Mouse (Mus musculus) left cerebral cortex, postnatal 4 days (tissue): ENCODE measurements around the gene Jmjd6. TPM values are rescaled to one million over a fixed set of nuclear protein-coding genes. Genes with fewer than 3 reads are reported as not detected.

Experiments
- DNase-seq: peaks from one replicate; pipeline ENCODE4 v3.0.0-alpha.2; 2022
- intact Hi-C: fragments of 180-260 bp; cut with DNase I; formaldehyde crosslinking; loops from one replicate; pipeline ENCODE4 v1.15.1; 2025
- total RNA-seq, 2 experiments: library from RNA; stranded (reverse); gene quantifications; 2 replicates each; pipeline ENCODE4 v1.2.3; 2021

The Jmjd6 gene
- 10 to 100 TPM; 35.7 to 39.9 TPM for total RNA-seq

- DNase-seq = peak; percentile 98
- intact Hi-C loops = no loop called here
These were observed at the start of gene Jmjd6, which contains the start of gene Mettl23 for GRCm38 (mm10) chr11:116843261-116844233. Gene Jmjd6 (minus strand): TSS chr11:116843449. Gene Mettl23 (plus strand): TSS chr11:116843278.

GRCm38 (mm10) chr11:116887136-116887535 lies 43.9 kb upstream of the Jmjd6 start:
- DNase-seq = no peak

DNA sequence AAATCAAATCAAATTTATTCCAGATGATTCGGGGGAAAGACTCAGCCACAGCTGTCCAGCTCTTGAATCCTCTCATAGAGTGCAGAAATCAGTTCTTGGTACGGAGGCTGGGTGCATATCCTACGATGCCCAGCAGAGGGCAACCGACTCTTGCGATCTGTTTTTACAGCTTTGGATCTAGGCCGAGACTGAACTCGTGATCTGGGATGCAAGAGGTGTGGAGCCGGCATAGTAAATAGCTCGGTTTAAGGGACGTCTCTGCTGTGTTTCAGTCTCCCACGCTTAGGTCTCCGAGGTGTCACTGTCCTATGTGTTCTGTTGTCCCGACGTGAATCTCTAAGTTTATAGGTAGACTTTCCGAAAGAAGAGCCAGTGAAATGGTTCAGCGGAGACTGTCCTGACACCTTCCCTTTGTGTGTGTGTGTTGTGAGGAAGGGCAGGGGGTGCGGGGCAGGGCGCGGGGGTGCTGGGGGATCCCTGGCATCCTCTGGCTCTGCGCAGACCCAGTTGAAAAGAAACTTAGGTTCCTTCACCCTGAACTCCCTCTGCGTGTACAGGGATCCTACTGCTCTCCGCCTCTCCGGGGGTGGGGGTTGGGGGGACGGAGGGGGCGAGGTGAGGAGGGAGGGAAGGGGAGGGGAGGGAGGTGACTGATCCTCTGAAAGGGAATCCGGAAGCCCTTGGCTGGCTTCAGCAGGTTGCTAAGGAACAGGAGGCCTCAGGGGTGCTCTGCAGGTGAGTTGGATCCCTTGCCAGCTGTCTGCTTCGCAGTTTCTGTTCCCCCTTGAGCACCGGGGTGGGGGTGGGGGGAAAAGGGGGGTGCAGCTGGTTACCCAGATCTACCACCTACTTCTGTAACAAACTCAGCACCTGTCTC lies 42.3 kb upstream of the Jmjd6 start:
- peak; percentile 84 for DNase-seq
- intact Hi-C loops = loop anchor here (5.0 to 10.0 kb wide), 2 partner anchors 172 to 289 kb away; no protein-coding TSS in a partner anchor

More at GRCm38 (mm10) chr11:116887136-116887535, 43.9 kb upstream of the Jmjd6 start:
- intact Hi-C loops = loop anchor here (5.0 to 10.0 kb wide), 2 partner anchors 170 to 288 kb away; no protein-coding TSS in a partner anchor

DNA sequence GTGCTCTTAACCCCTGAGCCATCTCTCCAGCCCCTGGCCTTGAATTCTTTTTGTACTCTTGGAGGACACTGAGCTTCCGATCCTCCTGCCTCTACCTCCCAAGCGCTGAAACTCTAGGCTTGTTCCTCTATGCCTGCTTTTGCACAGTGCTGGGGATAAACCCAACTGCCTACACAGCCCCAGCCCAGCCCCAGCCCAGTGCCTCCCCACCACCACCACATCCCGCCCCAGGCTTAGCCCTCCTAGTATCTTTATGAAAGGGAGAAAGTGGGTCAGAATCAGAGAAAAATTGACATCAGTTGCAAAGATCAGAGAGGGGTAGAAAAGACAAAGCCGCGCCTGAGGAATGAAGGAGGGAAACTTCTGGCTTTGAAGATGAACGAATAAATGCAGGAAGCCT lies 40.8 kb upstream of the Jmjd6 start:
- DNase-seq = no peak
- intact Hi-C loops = loop anchor here (10.0 kb wide), 1 partner anchor 291 kb away; no protein-coding TSS in a partner anchor

- DNase-seq = no peak
- intact Hi-C loops = loop anchor here (10.0 kb wide), 1 partner anchor 292 kb away; no protein-coding TSS in a partner anchor
These were observed 39.2 kb upstream of the Jmjd6 start for GRCm38 (mm10) chr11:116882446-116882845.

GRCm38 (mm10) chr11:116881440-116881839 lies 38.2 kb upstream of the Jmjd6 start:
- no peak for DNase-seq
- intact Hi-C loops = loop anchor here (10.0 kb wide), 1 partner anchor 293 kb away; no protein-coding TSS in a partner anchor

DNA sequence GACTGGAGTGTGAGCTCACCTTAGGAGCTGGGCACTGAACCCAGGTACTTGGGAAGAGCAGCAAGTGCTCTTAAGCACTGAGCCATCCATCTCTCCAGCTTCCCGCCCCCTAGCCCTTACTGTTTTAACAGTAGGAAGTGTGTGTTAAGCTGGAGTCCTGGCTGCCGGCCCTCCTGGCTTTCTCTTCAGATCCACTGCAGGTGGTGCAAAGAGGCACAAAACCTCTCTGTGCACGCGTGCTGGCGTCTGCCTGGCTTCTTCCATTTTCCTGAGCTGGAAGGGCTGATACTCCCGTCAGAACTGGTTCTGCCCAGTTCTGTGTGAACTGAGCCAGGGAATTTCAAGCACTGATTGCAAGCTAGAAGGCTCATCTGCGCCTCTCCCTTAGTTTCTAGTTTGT lies 37.6 kb upstream of the Jmjd6 start:
- intact Hi-C loops = loop anchor here (10.0 kb wide), 1 partner anchor 294 kb away; no protein-coding TSS in a partner anchor
- peak; percentile 46 for DNase-seq

GRCm38 (mm10) chr11:116878454-116878853 lies 35.2 kb upstream of the Jmjd6 start:
- intact Hi-C loops = no loop called here
- DNase-seq = peak; percentile 16

- DNase-seq = no peak
- intact Hi-C loops = no loop called here
These were observed 30.7 kb upstream of the Jmjd6 start for GRCm38 (mm10) chr11:116873987-116874386.

- intact Hi-C loops = no loop called here
- no peak for DNase-seq
These were observed 28.3 kb upstream of the Jmjd6 start for GRCm38 (mm10) chr11:116871538-116871937.

DNA sequence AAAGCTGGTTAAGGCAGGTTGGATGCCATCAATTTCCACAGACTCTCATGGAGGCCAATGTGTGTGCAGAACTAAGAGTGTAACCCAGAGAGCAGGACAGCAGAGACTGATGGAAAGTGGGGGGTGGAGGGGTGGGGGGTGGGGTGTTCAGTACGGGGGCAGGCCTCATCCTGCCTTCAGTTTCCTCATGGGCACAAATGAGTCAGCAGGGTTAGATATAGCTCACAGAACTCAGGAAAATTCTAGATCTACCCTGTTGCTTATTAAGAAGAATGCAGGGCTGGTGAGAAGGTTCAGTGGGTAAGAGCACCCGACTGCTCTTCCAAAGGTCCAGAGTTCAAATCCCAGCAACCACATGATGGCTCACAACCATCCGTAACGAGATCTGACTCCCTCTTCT lies 26.4 kb upstream of the Jmjd6 start:
- no peak for DNase-seq
- intact Hi-C loops = no loop called here

- intact Hi-C loops = no loop called here
- DNase-seq = no peak
These were observed 26.0 kb upstream of the Jmjd6 start for GRCm38 (mm10) chr11:116869223-116869622.

DNA sequence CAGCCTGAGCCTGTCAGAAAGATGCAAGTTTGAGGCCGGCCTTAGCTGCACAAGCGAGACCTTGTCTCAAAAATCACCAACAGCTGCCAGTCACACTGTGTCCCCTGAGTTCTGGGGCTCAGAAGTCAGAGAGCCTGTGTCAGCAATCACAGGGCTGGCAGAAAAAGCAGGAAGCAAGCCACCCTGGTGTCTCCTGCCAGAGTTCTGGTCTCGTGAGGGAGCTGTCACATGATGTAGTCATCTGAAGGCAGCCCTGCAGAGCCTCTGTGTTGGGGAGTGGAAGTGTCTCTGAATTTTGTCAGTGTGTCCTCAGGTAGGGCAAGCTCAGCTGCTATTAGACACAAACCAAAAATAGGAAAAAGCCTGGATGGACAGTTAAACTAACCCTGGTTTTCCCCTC lies 24.9 kb upstream of the Jmjd6 start:
- DNase-seq = no peak
- intact Hi-C loops = no loop called here

DNA sequence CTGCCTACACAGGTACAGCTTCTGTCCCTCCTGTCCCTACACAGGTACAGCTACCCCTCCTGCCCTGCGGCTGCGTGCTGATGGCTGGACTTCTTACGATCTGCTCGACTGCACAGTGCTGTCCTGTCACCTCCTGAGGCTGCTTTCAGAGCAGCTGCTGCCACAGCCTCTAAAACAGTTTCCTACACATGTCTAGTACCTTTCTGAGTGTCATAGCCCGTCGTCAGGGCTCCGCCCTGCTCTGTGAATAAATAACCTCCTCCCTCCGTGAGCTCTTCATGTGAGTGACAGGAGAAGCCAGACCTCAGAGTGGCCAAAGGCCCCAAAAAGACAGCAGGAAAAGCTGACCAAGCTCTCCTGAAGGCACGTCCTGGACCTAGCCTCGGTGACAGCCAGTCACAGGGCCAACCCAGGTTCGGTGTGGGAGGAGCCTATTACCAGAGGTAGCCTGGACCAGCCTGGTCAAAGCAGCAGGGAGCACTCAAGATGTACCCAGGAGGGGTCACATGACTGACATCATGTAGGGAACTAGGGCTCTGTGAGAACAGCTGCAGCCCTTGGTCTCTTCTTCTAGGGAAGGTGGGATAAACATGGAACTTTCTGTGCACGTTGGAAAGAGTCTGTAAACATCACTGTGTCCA lies 22.8 kb upstream of the Jmjd6 start:
- intact Hi-C loops = no loop called here
- DNase-seq = no peak

DNA sequence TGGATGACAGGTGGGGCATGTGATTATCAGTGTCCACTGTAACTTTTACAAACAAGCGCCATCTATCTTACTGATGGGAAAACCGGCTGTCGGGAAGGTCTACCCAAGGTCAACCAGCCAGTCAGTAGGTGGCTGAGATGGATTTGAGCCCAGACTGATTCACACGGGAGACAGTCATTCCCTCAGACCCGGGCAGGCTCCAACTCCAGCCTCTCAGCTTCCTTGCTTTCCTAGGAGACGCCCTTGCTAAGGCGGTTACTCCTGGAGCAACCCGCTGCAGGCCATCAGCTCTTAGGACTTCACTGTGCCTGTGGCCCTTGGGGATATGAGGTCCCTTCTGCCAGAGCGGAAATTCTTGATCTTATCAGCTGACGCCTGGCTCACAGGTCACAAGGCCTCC lies 21.2 kb upstream of the Jmjd6 start:
- no peak for DNase-seq
- intact Hi-C loops = no loop called here

GRCm38 (mm10) chr11:116857183-116857850 lies 14.1 kb upstream of the Jmjd6 start:
- DNase-seq = no peak
- intact Hi-C loops = no loop called here

DNA sequence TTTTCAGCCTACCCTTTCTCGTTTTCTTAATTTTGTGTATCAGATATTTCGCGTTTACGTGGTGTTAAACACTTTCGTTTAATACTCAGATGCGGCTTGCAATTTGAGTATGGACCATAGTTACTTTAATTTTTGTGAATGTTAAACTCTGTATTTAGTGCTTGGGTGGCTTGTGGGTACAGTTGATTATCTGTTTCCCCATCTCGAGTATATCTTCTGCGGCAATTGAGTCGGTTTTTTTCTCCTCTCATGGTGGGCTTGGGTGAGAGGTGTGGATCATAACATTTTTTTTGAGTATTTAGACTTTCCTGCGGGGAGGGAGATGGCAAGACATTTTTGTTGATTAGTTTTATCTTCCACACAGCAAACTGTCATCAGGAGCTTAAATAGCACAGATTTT lies 11.0 kb upstream of the Jmjd6 start:
- no peak for DNase-seq
- intact Hi-C loops = no loop called here

DNA sequence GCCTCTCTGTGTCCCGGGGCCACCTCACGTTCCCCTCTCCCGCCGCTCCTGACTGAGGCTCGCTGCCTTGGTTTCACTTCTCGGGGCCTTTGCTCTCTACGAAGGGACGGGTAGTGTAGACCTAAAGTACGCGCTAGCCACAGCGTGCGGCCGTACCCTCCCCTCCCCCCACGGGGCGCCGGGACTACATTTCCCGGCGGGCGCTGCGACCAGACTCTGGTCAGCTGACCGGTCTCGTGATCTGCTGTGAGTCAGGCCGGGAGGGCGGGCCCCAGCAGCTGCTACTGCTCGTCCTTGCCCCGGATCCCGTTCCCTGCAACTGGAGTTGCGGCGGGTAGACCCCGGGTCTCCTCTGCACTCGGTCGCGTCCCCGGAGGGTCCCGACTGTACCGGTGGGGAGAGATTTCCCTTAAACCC lies 10.3 kb upstream of the Jmjd6 start:
- peak; percentile 98 for DNase-seq
- intact Hi-C loops = no loop called here

- intact Hi-C loops = no loop called here
These were observed 9.8 kb upstream of the Jmjd6 start, which contains the start of gene Srsf2 for GRCm38 (mm10) chr11:116852891-116853511. Gene Srsf2 (minus strand): TSS chr11:116853094.

More at GRCm38 (mm10) chr11:116852891-116853511, 9.8 kb upstream of the Jmjd6 start, which contains the start of gene Srsf2:
- peak; percentile 98 for DNase-seq
